Mouse (Mus musculus): ENCODE results near the gene Ctnnb1.

Ctnnb1 gene

DNA sequence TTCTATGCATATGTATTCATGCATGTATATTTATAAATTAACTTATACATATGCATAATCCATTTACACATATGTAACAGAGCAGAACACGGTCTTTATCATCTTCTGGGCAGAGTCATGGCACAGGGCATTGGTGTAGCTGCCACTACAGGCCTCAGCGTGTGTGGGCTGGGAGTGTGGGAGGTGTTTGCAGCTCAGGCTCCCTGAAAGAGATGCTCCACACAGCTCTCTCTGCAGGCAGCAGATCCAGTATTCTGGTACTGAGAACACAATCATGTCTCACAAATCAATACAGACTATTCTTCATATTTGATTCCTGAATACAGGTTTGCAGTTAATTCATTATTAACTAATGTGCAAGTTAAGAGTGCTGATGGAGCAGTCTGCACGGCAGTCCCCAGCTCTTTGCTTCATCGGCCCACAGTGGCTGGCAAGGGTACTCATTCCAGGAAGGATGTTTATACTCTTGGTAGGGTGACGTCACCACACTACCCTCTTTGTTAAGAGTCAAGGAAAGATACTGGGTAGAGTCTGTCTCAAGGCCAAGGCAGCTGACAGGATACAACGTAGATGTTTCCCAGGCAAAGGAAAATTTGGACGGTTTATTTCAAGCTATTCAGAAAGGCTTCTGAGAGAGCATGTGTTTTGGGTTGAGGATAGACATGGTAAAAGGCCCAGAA, 71.8 kb downstream of the Ctnnb1 start:
- DNase-seq (ENCODE audit: low read depth): no peak

DNA sequence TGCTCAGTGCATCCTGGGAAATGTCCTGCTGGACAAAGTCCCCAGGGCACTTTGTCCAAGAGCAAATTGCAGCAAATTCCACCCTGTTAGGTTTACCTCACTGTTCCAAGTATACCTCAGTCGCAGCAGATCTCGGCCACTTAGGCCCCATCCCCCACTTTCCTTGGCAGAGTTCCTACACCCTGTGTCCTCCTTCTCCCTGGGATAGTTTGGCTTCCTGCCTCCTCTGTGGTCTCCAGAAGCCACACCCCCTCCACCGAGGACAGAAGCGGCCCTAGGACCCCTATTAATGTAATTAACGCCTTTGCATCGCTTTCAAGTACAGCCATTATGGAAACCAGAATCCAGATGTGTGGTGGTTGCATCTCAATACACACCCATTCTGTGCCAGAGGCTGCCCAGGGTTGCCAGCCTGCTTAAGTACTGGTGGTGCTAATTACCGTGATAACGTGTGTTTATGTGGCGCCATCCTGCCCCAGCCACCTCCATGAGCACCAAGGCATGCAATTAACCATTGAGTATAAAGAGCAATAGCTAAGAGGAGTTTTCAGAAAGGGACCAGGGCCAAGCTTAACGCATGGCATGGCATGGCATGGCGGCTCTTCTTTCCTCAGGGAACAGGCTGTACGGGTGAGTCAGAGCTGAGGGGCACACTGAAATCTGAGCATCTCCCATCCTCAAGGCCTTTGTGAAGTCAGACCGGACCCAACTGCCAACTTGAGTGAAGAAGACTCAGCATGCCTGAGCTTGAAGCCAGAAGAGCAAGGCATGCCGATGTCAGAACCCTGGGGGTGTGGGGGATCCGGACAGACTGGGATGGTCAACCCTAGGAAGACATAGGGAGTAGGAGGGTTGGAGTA, 72.9 kb downstream of the Ctnnb1 start:
- DNase-seq (ENCODE audit: low read depth): no peak

DNA sequence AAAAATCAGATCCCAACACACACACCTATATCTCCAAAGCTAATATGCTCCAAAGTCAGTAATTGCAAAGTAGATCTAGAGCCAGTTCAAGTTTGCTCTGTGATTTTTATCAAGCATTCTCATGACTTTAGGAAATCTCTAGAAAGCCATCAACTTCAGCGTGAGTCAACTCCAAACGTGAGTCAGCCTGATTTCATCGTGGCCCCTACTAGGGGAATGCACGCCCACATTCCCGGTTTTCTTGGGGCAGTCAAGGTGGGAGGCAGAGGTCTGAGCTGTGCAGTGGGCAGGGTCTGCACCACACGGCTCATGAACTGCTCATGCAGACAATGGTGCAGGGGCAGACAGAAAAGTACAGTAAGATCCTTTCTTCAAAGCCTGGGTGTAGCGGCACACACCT, 76.9 kb downstream of the Ctnnb1 start:
- no peak for DNase-seq (ENCODE audit: low read depth)

Measured in 416B (cell line).